Mouse (Mus musculus) lung, embryonic 15.5 days (tissue): Measurements from ENCODE around the gene Ankfn1. TPM values are rescaled to one million over a fixed set of nuclear protein-coding genes. Genes with fewer than 3 reads are reported as not detected.
A peak's percentile ranks its signal among the peaks of the same experiment; 100 is the strongest.

Experiments used
- ATAC-seq: fragments of 200-750 bp; cut with Nextera tagmentation; 2 replicates; pipeline ENCODE4 v1.8.0; 2017; ENCODE audit warnings: moderate number of reproducible peaks, borderline replicate concordance; ENCODE audit not compliant: low FRiP score, low TSS enrichment; ENCODE audit errors: extremely low read depth
- H3K27ac ChIP-seq: fragments of 300-500 bp; sonication (generic); 2 replicates; pipeline ENCODE4 v1.5.1; 2015; ENCODE audit warnings: moderate library complexity, mild to moderate bottlenecking, inconsistent platforms
- H3K27me3 ChIP-seq: fragments of 300-500 bp; sonication (generic); 2 replicates; pipeline ENCODE4 v1.6.1; 2015; ENCODE audit warnings: inconsistent platforms
- H3K36me3 ChIP-seq: fragments of 300-500 bp; sonication (generic); 2 replicates; pipeline ENCODE4 v1.6.1; 2015; ENCODE audit warnings: inconsistent platforms
- H3K4me1 ChIP-seq: fragments of 300-500 bp; sonication (generic); 2 replicates; pipeline ENCODE4 v1.6.1; 2015; ENCODE audit warnings: inconsistent platforms
- H3K4me2 ChIP-seq: fragments of 300-500 bp; sonication (generic); 2 replicates; pipeline ENCODE4 v1.6.1; 2015; ENCODE audit warnings: inconsistent platforms, mild to moderate bottlenecking, moderate library complexity
- H3K4me3 ChIP-seq: fragments of 300-500 bp; sonication (generic); 2 replicates; pipeline ENCODE4 v1.5.1; 2015; ENCODE audit warnings: mild to moderate bottlenecking, inconsistent platforms
- H3K9ac ChIP-seq: fragments of 300-500 bp; sonication (generic); 2 replicates; pipeline ENCODE4 v1.6.1; 2015; ENCODE audit warnings: inconsistent platforms
- H3K9me3 ChIP-seq: fragments of 300-500 bp; sonication (generic); 2 replicates; pipeline ENCODE4 v1.6.1; 2016; ENCODE audit warnings: inconsistent platforms
- WGBS: fragments of 180-500 bp; shearing (Covaris S2); methylation state at CpG from one replicate; pipeline ENCODE4 v1.1.7; 2015; 5-methylcytosine and 5-hydroxymethylcytosine counted together
- polyA plus RNA-seq: library from polyadenylated mRNA; unstranded; fragments of >200 nt; fragmentation: Nextera tagmentation; extraction: Ambion mirVana; gene quantifications from 2 replicates; pipeline ENCODE4 v1.2.1, GENCODE M21; 2015

The Ankfn1 gene
- polyA plus RNA-seq: 1.5 and 1.8 TPM in 2 replicates

- WGBS: 34% methylated on average over 7 of the region's 7 CpGs
- no peak within 1 kb of the TSS for H3K27ac ChIP-seq
- no peaks in the 10 kb centered on the region for H3K4me1 ChIP-seq
- H3K4me3 ChIP-seq: no peak within 1 kb of the TSS
- no peaks in the 10 kb centered on the region for H3K9me3 ChIP-seq
- H3K36me3 ChIP-seq: no peaks in the 10 kb centered on the region
- H3K9ac ChIP-seq: no peak within 1 kb of the TSS
- no peak within 1 kb of the TSS for H3K4me2 ChIP-seq
- no peak for ATAC-seq
- no peaks in the 10 kb centered on the region for H3K27me3 ChIP-seq
Measured at GRCm38 (mm10) chr11:89777431-89777830, at the start of gene Ankfn1. Gene Ankfn1 (minus strand): TSS chr11:89777653.

GRCm38 (mm10) chr11:89823661-89824446 lies 46.4 kb upstream of the Ankfn1 start:
- H3K4me2 ChIP-seq: no peak overlapping the region
- H3K4me1 ChIP-seq: 0 out of 2 replicates have a peak, but pooled peaks cover 6% of the 10 kb centered on the region
- 47% methylated on average over 8 of the region's 8 CpGs for WGBS
- no peak overlapping the region for H3K4me3 ChIP-seq
- no peak for ATAC-seq
- peak overlapping the region; percentile 41; the same call in 1 of the 2 replicates for H3K27ac ChIP-seq
- H3K9me3 ChIP-seq: no peaks in the 10 kb centered on the region
- no peaks in the 10 kb centered on the region for H3K27me3 ChIP-seq
- no peaks in the 10 kb centered on the region for H3K36me3 ChIP-seq
- H3K9ac ChIP-seq: no peak overlapping the region

GRCm38 (mm10) chr11:89818594-89818993 lies 41.1 kb upstream of the Ankfn1 start:
- Histone ChIP-seq H3K9ac (no peak overlapping the region), H3K4me3 (no peak overlapping the region), H3K36me3 (no peaks in the 10 kb centered on the region), H3K27me3 (no peaks in the 10 kb centered on the region), H3K4me1 (0 out of 2 replicates have a peak, but pooled peaks cover 7% of the 10 kb centered on the region), H3K9me3 (no peaks in the 10 kb centered on the region), H3K4me2 (no peak overlapping the region), H3K27ac (peak overlapping the region; percentile 77)
- peak; percentile 95 for ATAC-seq
- 38% methylated on average over 4 of the region's 4 CpGs for WGBS

- Histone ChIP-seq H3K36me3 (no peaks in the 10 kb centered on the region), H3K27ac (no peak overlapping the region), H3K4me3 (no peak overlapping the region), H3K4me2 (no peak overlapping the region), H3K4me1 (peaks cover 4% of the 10 kb centered on the region; the same call in 1 of the 2 replicates), H3K27me3 (no peaks in the 10 kb centered on the region), H3K9ac (no peak overlapping the region), H3K9me3 (no peaks in the 10 kb centered on the region)
- no peak for ATAC-seq
- 88% methylated on average over 1 of the region's 1 CpGs for WGBS
Measured at GRCm38 (mm10) chr11:89811403-89811802, 34.0 kb upstream of the Ankfn1 start.

- no peak for ATAC-seq
- Histone ChIP-seq H3K4me2 (peak overlapping the region; percentile 16; the same call in 1 of the 2 replicates), H3K9ac (no peak overlapping the region), H3K4me3 (no peak overlapping the region), H3K4me1 (peaks cover 11% of the 10 kb centered on the region), H3K9me3 (no peaks in the 10 kb centered on the region), H3K36me3 (no peaks in the 10 kb centered on the region), H3K27ac (no peak overlapping the region), H3K27me3 (no peaks in the 10 kb centered on the region)
- WGBS: 34% methylated on average over 11 of the region's 11 CpGs
Measured at GRCm38 (mm10) chr11:89807998-89808397, 30.5 kb upstream of the Ankfn1 start.

GRCm38 (mm10) chr11:89804822-89805221 lies 27.4 kb upstream of the Ankfn1 start:
- Histone ChIP-seq H3K9ac (no peak overlapping the region), H3K36me3 (no peaks in the 10 kb centered on the region), H3K27me3 (no peaks in the 10 kb centered on the region), H3K4me1 (peaks cover 11% of the 10 kb centered on the region), H3K9me3 (no peaks in the 10 kb centered on the region), H3K4me2 (no peak overlapping the region), H3K4me3 (no peak overlapping the region), H3K27ac (no peak overlapping the region)
- WGBS: 7% methylated on average over 5 of the region's 5 CpGs
- no peak for ATAC-seq

- Histone ChIP-seq H3K4me3 (no peak overlapping the region), H3K27me3 (no peaks in the 10 kb centered on the region), H3K36me3 (no peaks in the 10 kb centered on the region), H3K27ac (no peak overlapping the region), H3K4me1 (peaks cover 11% of the 10 kb centered on the region), H3K9me3 (no peaks in the 10 kb centered on the region), H3K4me2 (no peak overlapping the region), H3K9ac (no peak overlapping the region)
- WGBS: 59% methylated on average over 5 of the region's 5 CpGs
- no peak for ATAC-seq
Measured at GRCm38 (mm10) chr11:89803974-89804373, 26.5 kb upstream of the Ankfn1 start.

GRCm38 (mm10) chr11:89792709-89793108 lies 15.3 kb upstream of the Ankfn1 start:
- no peaks in the 10 kb centered on the region for H3K4me1 ChIP-seq
- WGBS: 81% methylated on average over 3 of the region's 3 CpGs

GRCm38 (mm10) chr11:89776070-89776469 lies 1.4 kb downstream of the Ankfn1 start:
- Histone ChIP-seq H3K4me1 (no peaks in the 10 kb centered on the region), H3K36me3 (no peaks in the 10 kb centered on the region), H3K4me3 (no peak overlapping the region), H3K9ac (no peak overlapping the region), H3K9me3 (no peaks in the 10 kb centered on the region), H3K4me2 (no peak overlapping the region), H3K27me3 (no peaks in the 10 kb centered on the region), H3K27ac (no peak overlapping the region)
- ATAC-seq: no peak
- 63% methylated on average over 3 of the region's 3 CpGs for WGBS

More at GRCm38 (mm10) chr11:89792709-89793108, 15.3 kb upstream of the Ankfn1 start:
- Histone ChIP-seq H3K4me2 (no peak overlapping the region), H3K9me3 (no peaks in the 10 kb centered on the region), H3K4me3 (no peak overlapping the region), H3K36me3 (no peaks in the 10 kb centered on the region), H3K27me3 (no peaks in the 10 kb centered on the region), H3K9ac (no peak overlapping the region), H3K27ac (no peak overlapping the region)
- no peak for ATAC-seq

- no peaks in the 10 kb centered on the region for H3K9me3 ChIP-seq
- no peak overlapping the region for H3K4me3 ChIP-seq
- WGBS: 58% methylated on average over 3 of the region's 3 CpGs
- H3K36me3 ChIP-seq: no peaks in the 10 kb centered on the region
- no peaks in the 10 kb centered on the region for H3K27me3 ChIP-seq
- no peak for ATAC-seq
- no peaks in the 10 kb centered on the region for H3K4me1 ChIP-seq
- H3K27ac ChIP-seq: no peak overlapping the region
- no peak overlapping the region for H3K9ac ChIP-seq
- H3K4me2 ChIP-seq: no peak overlapping the region
Measured at GRCm38 (mm10) chr11:89774913-89775312, 2.5 kb downstream of the Ankfn1 start.

GRCm38 (mm10) chr11:89772941-89773340 lies 4.5 kb downstream of the Ankfn1 start:
- no peak for ATAC-seq
- no peak overlapping the region for H3K4me3 ChIP-seq
- no peak overlapping the region for H3K9ac ChIP-seq
- H3K27me3 ChIP-seq: no peaks in the 10 kb centered on the region
- H3K4me2 ChIP-seq: no peak overlapping the region
- H3K9me3 ChIP-seq: no peaks in the 10 kb centered on the region
- no peaks in the 10 kb centered on the region for H3K36me3 ChIP-seq
- WGBS: 52% methylated on average over 2 of the region's 2 CpGs
- H3K27ac ChIP-seq: no peak overlapping the region
- H3K4me1 ChIP-seq: no peaks in the 10 kb centered on the region

GRCm38 (mm10) chr11:89765770-89766148 lies 11.7 kb downstream of the Ankfn1 start:
- 62% methylated on average over 2 of the region's 2 CpGs for WGBS
- ATAC-seq: no peak
- no peaks in the 10 kb centered on the region for H3K9me3 ChIP-seq
- no peaks in the 10 kb centered on the region for H3K27me3 ChIP-seq
- H3K27ac ChIP-seq: no peak overlapping the region
- no peak overlapping the region for H3K9ac ChIP-seq
- H3K36me3 ChIP-seq: no peaks in the 10 kb centered on the region
- H3K4me1 ChIP-seq: no peaks in the 10 kb centered on the region
- no peak overlapping the region for H3K4me2 ChIP-seq
- no peak overlapping the region for H3K4me3 ChIP-seq
